12 mouse cellular contexts compared by ENCODE assay signal in genomic region chr4:107001916-107002488, GRCm38 (mm10).
DNase-seq lines count a peak whose midpoint lies in the region; ATAC-seq lines count a peak whose summit lies in the region.
"Had no signal": no experiment of that assay in that cellular context is flagged by ENCODE, and none has a peak within 500 bp of the region (broad histone marks: within the 10 kb centered on the region; RNA-seq: fewer than 3 reads in every experiment).

No protein-coding gene starts in this region.

- H3K27me3 ChIP-seq in forebrain, embryonic 11.5 days (ENCODE audit: control insufficient read depth, insufficient read depth, low read length) = no peaks in the 10 kb centered on the region
- no peaks in the 10 kb centered on the region for H3K27me3 ChIP-seq in intestine, embryonic 14.5 days (replicated peaks; ENCODE audit: control insufficient read depth, insufficient read depth, low read length)
- H3K27me3 ChIP-seq in neural tube, embryonic 13.5 days = no peaks in the 10 kb centered on the region

- no peak overlapping the region for H3K9ac ChIP-seq in forebrain, embryonic 11.5 days (ENCODE audit: low read length)
- no peak overlapping the region for H3K9ac ChIP-seq in intestine, embryonic 14.5 days (ENCODE audit: low read length)
- H3K9ac ChIP-seq in neural tube, embryonic 13.5 days = no peak overlapping the region

- H3K4me3 ChIP-seq in forebrain, embryonic 11.5 days (ENCODE audit: low read depth, low read length) = no peak overlapping the region
- H3K4me3 ChIP-seq in intestine, embryonic 14.5 days (ENCODE audit: low read depth, low read length) = no peak overlapping the region
- no peak overlapping the region for H3K4me3 ChIP-seq in neural tube, embryonic 13.5 days

- H3K36me3 ChIP-seq in forebrain, embryonic 11.5 days (ENCODE audit: control insufficient read depth, insufficient read depth, low read length) = no peaks in the 10 kb centered on the region
- no peaks in the 10 kb centered on the region for H3K36me3 ChIP-seq in intestine, embryonic 14.5 days (ENCODE audit: control insufficient read depth, insufficient read depth, low read length)
- no peaks in the 10 kb centered on the region for H3K36me3 ChIP-seq in neural tube, embryonic 13.5 days

- WGBS in forebrain, embryonic 11.5 days = 57% methylated on average over 14 of the region's 14 CpGs
- WGBS in intestine, embryonic 14.5 days = 49% methylated on average over 14 of the region's 14 CpGs
- 17% methylated on average over 14 of the region's 14 CpGs for WGBS in neural tube, embryonic 13.5 days

- no peak overlapping the region for H3K4me2 ChIP-seq in forebrain, embryonic 11.5 days (ENCODE audit: low read depth, low read length, severe bottlenecking)
- H3K4me2 ChIP-seq in intestine, embryonic 14.5 days (ENCODE audit: low read length) = no peak overlapping the region
- H3K4me2 ChIP-seq in neural tube, embryonic 13.5 days = no peak overlapping the region

- H3K9me3 ChIP-seq in forebrain, embryonic 11.5 days (ENCODE audit: control insufficient read depth, low read length) = no peaks in the 10 kb centered on the region
- no peaks in the 10 kb centered on the region for H3K9me3 ChIP-seq in intestine, embryonic 14.5 days (ENCODE audit: control insufficient read depth, low read length)
- no peaks in the 10 kb centered on the region for H3K9me3 ChIP-seq in neural tube, embryonic 13.5 days

- peak; percentile 41 for DNase-seq in layer of hippocampus, adult 9-11 months
- DNase-seq in layer of hippocampus, postnatal 14 days (ENCODE audit: low spot score in 2 of 2) = no peak
- DNase-seq in forebrain, embryonic 11.5 days (ENCODE audit: low spot score) = no peak
- no peak for DNase-seq in intestine, embryonic 14.5 days (ENCODE audit: low spot score)
- DNase-seq in lung, postnatal 4 days = no peak
- DNase-seq in adrenal gland, postnatal 4 days (ENCODE audit: low spot score in 2 of 2) = no peak
- no peak for DNase-seq in heart, postnatal 4 days
- DNase-seq: gastrocnemius, postnatal 10 days; lung, adult 18-20 months; right cerebral cortex, postnatal 4 days; thymus, adult 18-20 months had no signal

- H3K27ac ChIP-seq in forebrain, embryonic 11.5 days (ENCODE audit: low read depth, low read length) = no peak overlapping the region; the same call in 1 of the 2 replicates
- no peak overlapping the region for H3K27ac ChIP-seq in intestine, embryonic 14.5 days (ENCODE audit: low read depth)
- H3K27ac ChIP-seq in neural tube, embryonic 13.5 days (replicated peaks) = peak overlapping the region; percentile 73

- peaks cover 25% of the 10 kb centered on the region; the same call in 1 of the 2 replicates for H3K4me1 ChIP-seq in forebrain, embryonic 11.5 days (replicated peaks; ENCODE audit: control insufficient read depth, insufficient read depth, low read length)
- H3K4me1 ChIP-seq in intestine, embryonic 14.5 days (replicated peaks; ENCODE audit: control insufficient read depth, insufficient read depth, low read length) = peaks cover 39% of the 10 kb centered on the region
- H3K4me1 ChIP-seq in neural tube, embryonic 13.5 days (replicated peaks) = peaks cover 95% of the 10 kb centered on the region

- peak; percentile 49; the same call in 1 of the 2 replicates for ATAC-seq in forebrain, embryonic 11.5 days (replicated peaks; ENCODE audit: low FRiP score)
- ATAC-seq in intestine, embryonic 14.5 days (replicated peaks; ENCODE audit: low FRiP score, low TSS enrichment, low read depth) = peak; percentile 32; the same call in 1 of the 2 replicates
- ATAC-seq in neural tube, embryonic 13.5 days (ENCODE audit: low read depth) = peak; percentile 48
